Mouse (Mus musculus) hindbrain, embryonic 14.5 days (tissue): ENCODE results near the gene Zfp111. TPM values are rescaled to one million over a fixed set of nuclear protein-coding genes. Genes with fewer than 3 reads are reported as not detected.

Experiments
- ATAC-seq: fragments of 200-750 bp; cut with Nextera tagmentation; 2 replicates; pipeline ENCODE4 v1.8.0; 2017; ENCODE audit warnings: moderate number of reproducible peaks, mild to moderate bottlenecking, moderate TSS enrichment, moderate library complexity; ENCODE audit not compliant: low FRiP score
- DNase-seq: peaks from one replicate; pipeline ENCODE4 v3.0.0-alpha.2; 2015; ENCODE audit warnings: low spot score
- H3K27ac ChIP-seq: fragments of 300-500 bp; sonication (generic); 2 replicates; pipeline ENCODE4 v1.5.1; 2014; ENCODE audit warnings: mild to moderate bottlenecking, moderate library complexity
- H3K27me3 ChIP-seq: fragments of 300-500 bp; sonication (generic); 2 replicates; pipeline ENCODE4 v1.6.1; 2014; ENCODE audit warnings: mild to moderate bottlenecking, low read length, mixed read lengths; ENCODE audit not compliant: control insufficient read depth, insufficient read depth
- H3K36me3 ChIP-seq: fragments of 300-500 bp; sonication (generic); replicated peaks from 2 replicates; pipeline ENCODE4 v1.6.1; 2014; ENCODE audit not compliant: control insufficient read depth, insufficient read depth
- H3K4me1 ChIP-seq: fragments of 300-500 bp; sonication (generic); replicated peaks from 2 replicates; pipeline ENCODE4 v1.6.1; 2014; ENCODE audit warnings: antibody characterized with exemption, low read length, mixed read lengths; ENCODE audit not compliant: control insufficient read depth, insufficient read depth
- H3K4me2 ChIP-seq: fragments of 300-500 bp; sonication (generic); replicated peaks from 2 replicates; pipeline ENCODE4 v1.6.1; 2014; ENCODE audit warnings: mild to moderate bottlenecking, moderate library complexity
- H3K4me3 ChIP-seq: fragments of 300-500 bp; sonication (generic); replicated peaks from 2 replicates; pipeline ENCODE4 v1.5.1; 2014; ENCODE audit warnings: mild to moderate bottlenecking, low read length
- H3K9ac ChIP-seq: fragments of 300-500 bp; sonication (generic); 2 replicates; pipeline ENCODE4 v1.6.1; 2014
- H3K9me3 ChIP-seq: fragments of 300-500 bp; sonication (generic); 2 replicates; pipeline ENCODE4 v1.6.1; 2016; ENCODE audit warnings: low read length; ENCODE audit not compliant: control insufficient read depth
- WGBS: fragments of 180-500 bp; shearing (Covaris S2); extraction: QIAGEN DNeasy Blood & Tissue Kit; methylation state at CpG from one replicate; pipeline ENCODE4 v1.1.7; 2014; 5-methylcytosine and 5-hydroxymethylcytosine counted together
- polyA plus RNA-seq: library from polyadenylated mRNA; unstranded; fragments of >200 nt; fragmentation: Nextera tagmentation; extraction: Ambion mirVana; gene quantifications from 2 replicates; pipeline ENCODE4 v1.2.1, GENCODE M21; 2014

Gene Zfp111
- polyA plus RNA-seq, 1 experiment from 2014 or later: 4.0 TPM

GRCm38 (mm10) chr7:24172191-24172590 lies 39.1 kb downstream of the Zfp111 start:
- Histone ChIP-seq H3K4me3 (no peak overlapping the region), H3K4me2 (no peak overlapping the region), H3K27me3 (no peaks in the 10 kb centered on the region), H3K4me1 (no peaks in the 10 kb centered on the region), H3K36me3 (no peaks in the 10 kb centered on the region), H3K27ac (no peak overlapping the region), H3K9me3 (no peaks in the 10 kb centered on the region), H3K9ac (no peak overlapping the region)
- ATAC-seq (no peak), DNase-seq (no peak)
- 67% methylated on average over 4 of the region's 4 CpGs for WGBS

- Histone ChIP-seq H3K9me3 (0 out of 2 replicates have a peak, but pooled peaks cover 5% of the 10 kb centered on the region), H3K4me3 (no peak overlapping the region), H3K4me2 (no peak overlapping the region), H3K36me3 (no peaks in the 10 kb centered on the region), H3K4me1 (no peaks in the 10 kb centered on the region), H3K27me3 (no peaks in the 10 kb centered on the region), H3K9ac (no peak overlapping the region), H3K27ac (no peak overlapping the region)
- ATAC-seq (no peak), DNase-seq (no peak)
- 16% methylated on average over 1 of the region's 1 CpGs for whole genome bisulfite sequencing
Observed at GRCm38 (mm10) chr7:24153272-24153671, 58.0 kb downstream of the Zfp111 start.

Other genes starting within 250 kb of the Zfp111 start
- not detected in 2 replicates for gene Vmn1r181, start 236.8 kb downstream of the Zfp111 start, polyA plus RNA-seq
- not detected in 2 replicates for gene V1rd19, start 209.8 kb downstream of the Zfp111 start, polyA plus RNA-seq
- gene Vmn1r183, start 158.2 kb downstream of the Zfp111 start, polyA plus RNA-seq: not detected in 2 replicates
- gene Zfp180, start 129.5 kb downstream of the Zfp111 start, polyA plus RNA-seq: 34.3 and 39.6 TPM in 2 replicates
- 8.5 and 9.0 TPM in 2 replicates for gene Zfp112, start 99.1 kb downstream of the Zfp111 start, polyA plus RNA-seq
- gene Zfp235, start 77.3 kb downstream of the Zfp111 start, polyA plus RNA-seq: 26.1 and 28.8 TPM in 2 replicates
- 3.7 and 4.0 TPM in 2 replicates for gene Zfp114, start 36.4 kb downstream of the Zfp111 start, polyA plus RNA-seq
- gene Zfp109, start 26.1 kb upstream of the Zfp111 start, polyA plus RNA-seq: 2.9 and 3.9 TPM in 2 replicates
- gene Zfp108, start 43.4 kb upstream of the Zfp111 start, polyA plus RNA-seq: 7.1 TPM in 2 replicates
- 8.1 and 9.5 TPM in 2 replicates for gene Zfp93, start 59.0 kb upstream of the Zfp111 start, polyA plus RNA-seq
- gene Zfp61, start 89.8 kb upstream of the Zfp111 start, polyA plus RNA-seq: 33.5 and 34.0 TPM in 2 replicates
- gene Zfp94, start 105.2 kb upstream of the Zfp111 start, polyA plus RNA-seq: 19.6 and 20.9 TPM in 2 replicates
- 0.31 TPM in 1 of 2 replicates, not detected in the other for gene Tescl, start 122.5 kb upstream of the Zfp111 start, polyA plus RNA-seq
- gene Lypd5, start 137.8 kb upstream of the Zfp111 start, polyA plus RNA-seq: not detected in 2 replicates
- 1.7 and 2.8 TPM in 2 replicates for gene Kcnn4, start 158.8 kb upstream of the Zfp111 start, polyA plus RNA-seq
- gene Smg9, start 188.2 kb upstream of the Zfp111 start, polyA plus RNA-seq: 30.1 and 30.3 TPM in 2 replicates
- not detected in 2 replicates for gene Irgc1, start 240.9 kb upstream of the Zfp111 start, polyA plus RNA-seq